Mouse (Mus musculus) adrenal gland, adult (tissue): ENCODE measurements around the gene Tmc7.
A peak's percentile ranks its signal among the peaks of the same experiment; 100 is the strongest.

Source experiments
- DNase-seq, 2 experiments: peaks; one replicate each; pipeline ENCODE4 v3.0.0; 2022 to 2023; ENCODE audit warnings: low spot score in 1 of 2; ENCODE audit not compliant: inconsistent age in 2 of 2

Gene Tmc7

GRCm38 (mm10) chr7:118503844-118504243 lies 80.7 kb downstream of the Tmc7 start:
- no peak for DNase-seq

- DNase-seq = no peak
Observed at GRCm38 (mm10) chr7:118502333-118502732, 82.2 kb downstream of the Tmc7 start.

GRCm38 (mm10) chr7:118499784-118500435 lies 84.6 kb downstream of the Tmc7 start:
- no peak for DNase-seq

- no peak for DNase-seq
Observed at GRCm38 (mm10) chr7:118498984-118499783, 85.4 kb downstream of the Tmc7 start.

GRCm38 (mm10) chr7:118494892-118495579 lies 89.5 kb downstream of the Tmc7 start:
- no peak for DNase-seq

- no peak for DNase-seq
Observed at GRCm38 (mm10) chr7:118493892-118494291, 90.6 kb downstream of the Tmc7 start.

GRCm38 (mm10) chr7:118491431-118492147 lies 92.9 kb downstream of the Tmc7 start, which contains the start of gene Itpripl2:
Gene Itpripl2, minus strand, starts transcription at chr7:118491975.
- DNase-seq = peak; percentile 82 to 93

- peak in 1 of 2 experiments; percentile 29 for DNase-seq
Observed at GRCm38 (mm10) chr7:118490666-118491430, 93.7 kb downstream of the Tmc7 start.

GRCm38 (mm10) chr7:118489706-118490665 lies 94.5 kb downstream of the Tmc7 start:
- DNase-seq = peak; percentile 15 to 38

GRCm38 (mm10) chr7:118488060-118488664 lies 96.4 kb downstream of the Tmc7 start:
- peak in 1 of 2 experiments; percentile 37 for DNase-seq

GRCm38 (mm10) chr7:118486917-118487316 lies 97.6 kb downstream of the Tmc7 start:
- DNase-seq = no peak
